Mouse (Mus musculus) MEL (cell line): ENCODE measurements at regions not wholly inside any gene's neighbourhood (a gene's known extent, or its start where the extent isn't known, plus 50 kb on each side); places are given as distances from the start of the nearest gene placed in this dataset.

Experiments used
- DNase-seq: peaks from one replicate; pipeline ENCODE4 v3.0.0; 2011; ENCODE audit warnings: low read depth, low spot score
- H3K27ac ChIP-seq: 2 replicates; pipeline ENCODE4 v1.5.1; 2012; ENCODE audit warnings: low read depth, mild to moderate bottlenecking, control low read depth, low read length, moderate library complexity; ENCODE audit not compliant: control insufficient read depth
- H3K27me3 ChIP-seq, 2 experiments: fragments of 150-350 bp in 1 of 2; sonication (generic) in 1 of 2; 2 replicates each; pipeline ENCODE4 v1.6.1; 2012; ENCODE audit warnings: low read length in 2 of 2, mild to moderate bottlenecking in 2 of 2, improper control_type of control experiment in 1 of 2, moderate library complexity in 1 of 2; ENCODE audit not compliant: insufficient read depth in 2 of 2, control insufficient read depth in 1 of 2
- H3K36me3 ChIP-seq, 2 experiments: 2 replicates each; pipeline ENCODE4 v1.6.1; 2012 to 2014; ENCODE audit warnings: low read length in 2 of 2, improper control_type of control experiment in 1 of 2, inconsistent platforms in 1 of 2, mild to moderate bottlenecking in 1 of 2; ENCODE audit not compliant: insufficient read depth in 2 of 2, control insufficient read depth in 1 of 2
- H3K4me1 ChIP-seq, 2 experiments: fragments of 150-350 bp in 1 of 2; sonication (generic) in 1 of 2; 2 replicates each; pipeline ENCODE4 v1.6.1; 2012; ENCODE audit warnings: low read length in 2 of 2, improper control_type of control experiment in 1 of 2, mild to moderate bottlenecking in 1 of 2; ENCODE audit not compliant: insufficient read depth in 2 of 2, control insufficient read depth in 1 of 2
- H3K4me3 ChIP-seq, 2 experiments: fragments of 150-350 bp in 1 of 2; sonication (generic) in 1 of 2; 2 replicates each; pipeline ENCODE4 v1.5.1; 2012; ENCODE audit warnings: low read depth in 2 of 2, low read length in 2 of 2, mild to moderate bottlenecking in 2 of 2, moderate library complexity in 2 of 2, control low read depth in 1 of 2, improper control_type of control experiment in 1 of 2; ENCODE audit not compliant: control insufficient read depth in 1 of 2, insufficient read depth in 1 of 2
- H3K79me2 ChIP-seq: 2 replicates; pipeline ENCODE4 v1.6.1; 2012; ENCODE audit warnings: mild to moderate bottlenecking, low read length, moderate library complexity; ENCODE audit not compliant: control insufficient read depth, poor library complexity, insufficient read depth
- H3K9ac ChIP-seq: 2 replicates; pipeline ENCODE4 v1.6.1; 2012; ENCODE audit warnings: low read depth, mild to moderate bottlenecking, control low read depth, low read length, moderate library complexity; ENCODE audit not compliant: control insufficient read depth, poor library complexity, severe bottlenecking
- H3K9me3 ChIP-seq: fragments of 150-350 bp; sonication (generic); replicated peaks from 2 replicates; pipeline ENCODE4 v1.6.1; 2012; ENCODE audit warnings: mild to moderate bottlenecking, low read length, improper control_type of control experiment, moderate library complexity; ENCODE audit not compliant: insufficient read depth
- BHLHE40 ChIP-seq: IDR thresholded peaks from 2 replicates; pipeline ENCODE4 v1.6.1; 2012; ENCODE audit warnings: low read depth, mild to moderate bottlenecking, inconsistent platforms, low read length, improper control_type of control experiment, borderline replicate concordance
- CTCF ChIP-seq, 3 experiments: IDR thresholded peaks in 2 of 3; conservative IDR thresholded peaks in 1 of 3; 2 replicates each; pipeline ENCODE4 v1.5.1; 2011 to 2012; ENCODE audit warnings: low read length in 3 of 3, low read depth in 2 of 3, mild to moderate bottlenecking in 2 of 3, improper control_type of control experiment in 1 of 3, inconsistent platforms in 1 of 3, mixed read lengths in 1 of 3, moderate library complexity in 1 of 3; ENCODE audit not compliant: control insufficient read depth in 1 of 3, insufficient read depth in 1 of 3, poor library complexity in 1 of 3, severe bottlenecking in 1 of 3
- ELF1 ChIP-seq: IDR thresholded peaks from 2 replicates; pipeline ENCODE4 v1.6.1; 2014; ENCODE audit warnings: low read depth, mild to moderate bottlenecking, inconsistent platforms, low read length, improper control_type of control experiment, moderate library complexity
- EP300 ChIP-seq, 2 experiments: IDR thresholded peaks; 2 replicates each; pipeline ENCODE4 v1.6.1; 2011; ENCODE audit warnings: improper control_type of control experiment in 2 of 2, low read length in 2 of 2, low read depth in 1 of 2, mild to moderate bottlenecking in 1 of 2
- GABPA ChIP-seq: IDR thresholded peaks from 2 replicates; pipeline ENCODE4 v1.6.1; 2012; ENCODE audit warnings: low read depth, mild to moderate bottlenecking, inconsistent platforms, low read length, improper control_type of control experiment, moderate library complexity
- HCFC1 ChIP-seq: IDR thresholded peaks from 2 replicates; pipeline ENCODE4 v1.6.1; 2012; ENCODE audit warnings: low read depth, mild to moderate bottlenecking, inconsistent platforms, low read length, improper control_type of control experiment, moderate library complexity
- JUND ChIP-seq: IDR thresholded peaks from 2 replicates; pipeline ENCODE4 v1.6.1; 2011; ENCODE audit warnings: low read depth, mild to moderate bottlenecking, improper control_type of control experiment, low read length
- KAT2A ChIP-seq: conservative IDR thresholded peaks from 2 replicates; pipeline ENCODE4 v1.6.1; 2012; ENCODE audit warnings: low read depth, low read length, improper control_type of control experiment, inconsistent platforms
- MAX ChIP-seq: IDR thresholded peaks from 2 replicates; pipeline ENCODE4 v1.6.1; 2011; ENCODE audit warnings: low read length, improper control_type of control experiment
- MAZ ChIP-seq: IDR thresholded peaks from 2 replicates; pipeline ENCODE4 v1.6.1; 2012; ENCODE audit warnings: low read depth, mild to moderate bottlenecking, inconsistent platforms, low read length, improper control_type of control experiment
- MEF2A ChIP-seq: IDR thresholded peaks from 2 replicates; pipeline ENCODE4 v1.6.1; 2014; ENCODE audit warnings: low read depth, mild to moderate bottlenecking, inconsistent platforms, low read length, improper control_type of control experiment; ENCODE audit not compliant: poor library complexity, insufficient replicate concordance, severe bottlenecking; ENCODE audit errors: extremely low read depth
- MXI1 ChIP-seq: IDR thresholded peaks from 2 replicates; pipeline ENCODE4 v1.6.1; 2011; ENCODE audit warnings: mild to moderate bottlenecking, low read depth, low read length, improper control_type of control experiment
- MYB ChIP-seq: IDR thresholded peaks from 2 replicates; pipeline ENCODE4 v1.6.1; 2011; ENCODE audit warnings: mild to moderate bottlenecking, low read depth, low read length, improper control_type of control experiment
- MYC ChIP-seq: IDR thresholded peaks from 2 replicates; pipeline ENCODE4 v1.6.1; 2011; ENCODE audit warnings: low read depth, mild to moderate bottlenecking, low read length, improper control_type of control experiment, moderate library complexity
- NELFE ChIP-seq: IDR thresholded peaks from 2 replicates; pipeline ENCODE4 v1.6.1; 2011; ENCODE audit warnings: low read depth, low read length, improper control_type of control experiment
- NRF1 ChIP-seq: IDR thresholded peaks from 2 replicates; pipeline ENCODE4 v1.6.1; 2014; ENCODE audit warnings: low read depth, mild to moderate bottlenecking, inconsistent platforms, low read length, improper control_type of control experiment, moderate library complexity; ENCODE audit not compliant: poor library complexity, insufficient read depth, severe bottlenecking
- POLR2AphosphoS2 ChIP-seq: IDR thresholded peaks from 2 replicates; pipeline ENCODE4 v1.6.1; 2011; ENCODE audit warnings: low read length, improper control_type of control experiment
- POLR2AphosphoS5 ChIP-seq: IDR thresholded peaks from 2 replicates; pipeline ENCODE4 v1.6.1; 2012; ENCODE audit warnings: low read depth, borderline replicate concordance, mild to moderate bottlenecking, inconsistent platforms, low read length, moderate library complexity, mixed read lengths
- RAD21 ChIP-seq: IDR thresholded peaks from 2 replicates; pipeline ENCODE4 v1.6.1; 2011; ENCODE audit warnings: mild to moderate bottlenecking, low read depth, low read length, improper control_type of control experiment
- RCOR1 ChIP-seq: IDR thresholded peaks from 2 replicates; pipeline ENCODE4 v1.6.1; 2012; ENCODE audit warnings: low read depth, mild to moderate bottlenecking, inconsistent platforms, low read length, improper control_type of control experiment
- SMC3 ChIP-seq: IDR thresholded peaks from 2 replicates; pipeline ENCODE4 v1.6.1; 2011; ENCODE audit warnings: low read depth, low read length, improper control_type of control experiment
- TBP ChIP-seq: IDR thresholded peaks from 2 replicates; pipeline ENCODE4 v1.8.0; 2011; ENCODE audit warnings: low read depth, low read length, improper control_type of control experiment
- UBTF ChIP-seq: IDR thresholded peaks from 2 replicates; pipeline ENCODE4 v1.6.1; 2012; ENCODE audit warnings: low read depth, mild to moderate bottlenecking, inconsistent platforms, low read length, improper control_type of control experiment, moderate library complexity, borderline replicate concordance; ENCODE audit not compliant: insufficient read depth
- USF2 ChIP-seq, 2 experiments: IDR thresholded peaks; 2 replicates each; pipeline ENCODE4 v1.6.1; 2011 to 2012; ENCODE audit warnings: improper control_type of control experiment in 2 of 2, low read length in 2 of 2, borderline replicate concordance in 1 of 2, inconsistent platforms in 1 of 2, low read depth in 1 of 2, mild to moderate bottlenecking in 1 of 2; ENCODE audit not compliant: insufficient read depth in 1 of 2
- ZKSCAN1 ChIP-seq: IDR thresholded peaks from 2 replicates; pipeline ENCODE4 v1.6.1; 2012; ENCODE audit warnings: low read depth, mild to moderate bottlenecking, inconsistent platforms, low read length, improper control_type of control experiment, moderate library complexity
- ZMIZ1 ChIP-seq: IDR thresholded peaks from 2 replicates; pipeline ENCODE4 v1.6.1; 2012; ENCODE audit warnings: low read depth, mild to moderate bottlenecking, inconsistent platforms, low read length, improper control_type of control experiment, moderate library complexity

- H3K4me1 ChIP-seq = no peaks in the 10 kb centered on the region
- H3K36me3 ChIP-seq = no peaks in the 10 kb centered on the region
- H3K27me3 ChIP-seq = no peaks in the 10 kb centered on the region
- no peaks in the 10 kb centered on the region for H3K9me3 ChIP-seq
- TF ChIP-seq CTCF (IDR thresholded peaks at IDR 0.05 in 2 of 3, conservative IDR thresholded peaks at IDR 0.05 in 1 of 3; ENCODE audit: control insufficient read depth in 1 of 3, insufficient read depth in 1 of 3, low read depth in 2 of 3, low read length in 3 of 3, poor library complexity in 1 of 3, severe bottlenecking in 1 of 3) = peak; percentile 6 to 61 (median 27); a peak in 3 of 6 replicates
- TF ChIP-seq SMC3 = peak; percentile 56
- no peak for TF ChIP-seq MYB
- peak; percentile 57 for TF ChIP-seq RAD21
- H3K9ac ChIP-seq = no peak overlapping the region
- no peak overlapping the region for H3K4me3 ChIP-seq
- H3K79me2 ChIP-seq = no peaks in the 10 kb centered on the region
- H3K27ac ChIP-seq = no peak overlapping the region
- peak; percentile 42 for DNase-seq
These were observed 131.7 kb downstream of the Fbxo8 start for GRCm38 (mm10) chr8:56682564-56682963.

GRCm38 (mm10) chr8:56684352-56684751 lies 133.5 kb downstream of the Fbxo8 start:
- H3K4me1 ChIP-seq = no peaks in the 10 kb centered on the region
- H3K9me3 ChIP-seq = no peaks in the 10 kb centered on the region
- no peak overlapping the region for H3K9ac ChIP-seq

GRCm38 (mm10) chr8:56695436-56695835 lies 144.5 kb downstream of the Fbxo8 start:
- H3K79me2 ChIP-seq = no peaks in the 10 kb centered on the region
- TF ChIP-seq MYB = no peak
- no peak for TF ChIP-seq MYC
- no peak for TF ChIP-seq USF2 (IDR thresholded peaks at IDR 0.05; ENCODE audit: borderline replicate concordance in 1 of 2, insufficient read depth in 1 of 2, low read depth in 1 of 2, low read length in 2 of 2)
- no peak for TF ChIP-seq SMC3
- no peak for TF ChIP-seq MAX
- TF ChIP-seq RCOR1 = no peak
- TF ChIP-seq POLR2AphosphoS5 = no peak
- no peak for TF ChIP-seq HCFC1
- TF ChIP-seq EP300 (IDR thresholded peaks at IDR 0.05; ENCODE audit: low read depth in 1 of 2, low read length in 2 of 2) = no peak
- TF ChIP-seq RAD21 = no peak
- no peak for TF ChIP-seq MXI1
- no peak for TF ChIP-seq BHLHE40
- TF ChIP-seq NRF1 = no peak
- no peak for TF ChIP-seq ZKSCAN1
- no peak for TF ChIP-seq CTCF (IDR thresholded peaks at IDR 0.05 in 2 of 3, conservative IDR thresholded peaks at IDR 0.05 in 1 of 3; ENCODE audit: control insufficient read depth in 1 of 3, insufficient read depth in 1 of 3, low read depth in 2 of 3, low read length in 3 of 3, poor library complexity in 1 of 3, severe bottlenecking in 1 of 3)
- TF ChIP-seq UBTF = no peak
- TF ChIP-seq NELFE = no peak
- TF ChIP-seq POLR2AphosphoS2 = no peak
- no peak overlapping the region for H3K27ac ChIP-seq
- H3K4me3 ChIP-seq = no peak overlapping the region
- no peaks in the 10 kb centered on the region for H3K27me3 ChIP-seq
- no peak for DNase-seq
- no peak overlapping the region for H3K9ac ChIP-seq
- no peaks in the 10 kb centered on the region for H3K9me3 ChIP-seq
- H3K36me3 ChIP-seq = no peaks in the 10 kb centered on the region
- no peaks in the 10 kb centered on the region for H3K4me1 ChIP-seq

More at GRCm38 (mm10) chr8:56684352-56684751, 133.5 kb downstream of the Fbxo8 start:
- no peak for TF ChIP-seq MEF2A
- TF ChIP-seq KAT2A = no peak
- no peak for TF ChIP-seq JUND
- no peak for TF ChIP-seq RAD21
- TF ChIP-seq MAZ = no peak
- no peak for TF ChIP-seq TBP
- TF ChIP-seq GABPA = no peak
- TF ChIP-seq ZKSCAN1 = no peak
- no peak for TF ChIP-seq RCOR1
- TF ChIP-seq ZMIZ1 = no peak
- TF ChIP-seq ELF1 = no peak
- TF ChIP-seq MYB = no peak
- no peak for TF ChIP-seq EP300 (IDR thresholded peaks at IDR 0.05; ENCODE audit: low read depth in 1 of 2, low read length in 2 of 2)
- no peak for TF ChIP-seq NELFE
- Histone ChIP-seq H3K4me3 (peak overlapping the region in 1 of 2 experiments; percentile 22; a peak in 1 of 4 replicates), H3K79me2 (no peaks in the 10 kb centered on the region), H3K27me3 (no peaks in the 10 kb centered on the region), H3K36me3 (no peaks in the 10 kb centered on the region), H3K27ac (no peak overlapping the region)
- no peak for DNase-seq
